Mouse (Mus musculus): ENCODE measurements around the gene Ogfod1. TPM values are rescaled to one million over a fixed set of nuclear protein-coding genes. Genes with fewer than 3 reads are reported as not detected.

The Ogfod1 gene
- polyA plus RNA-seq, 2 experiments from 2014 or later = 17.3 to 18.3 TPM

DNA sequence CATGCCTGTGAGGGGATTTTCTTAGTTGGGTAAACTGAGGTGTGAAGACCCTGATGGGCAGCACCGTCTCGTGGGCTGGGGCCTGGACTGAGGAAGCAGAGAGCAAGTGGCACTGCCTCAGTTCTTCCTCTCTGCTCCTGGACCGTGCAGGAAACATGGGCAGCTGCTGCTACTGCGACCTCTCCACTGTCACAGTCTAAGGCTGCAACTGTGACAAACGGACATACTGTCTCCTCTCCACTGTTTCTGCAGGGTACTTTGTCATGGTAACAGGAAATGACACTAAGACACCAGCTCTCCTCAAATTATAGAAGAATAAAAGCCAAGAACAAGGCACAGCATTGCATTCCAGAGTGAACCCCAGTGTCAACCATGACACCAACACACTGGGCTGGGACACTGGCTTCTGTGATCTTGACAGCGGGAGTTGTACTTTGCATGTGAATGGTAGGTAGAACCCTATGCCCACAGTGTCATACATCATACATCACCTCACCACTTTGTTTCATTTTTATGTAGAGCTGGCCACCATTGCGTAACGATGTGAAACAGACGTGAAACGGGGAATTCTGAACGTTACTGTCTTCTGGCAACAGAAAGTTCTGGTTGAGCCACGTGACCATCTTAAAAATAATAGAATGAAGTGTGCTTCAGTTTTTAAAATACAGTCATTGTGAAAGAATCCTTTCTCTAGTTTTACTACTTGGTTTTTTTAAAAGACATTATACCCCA is 39.6 kb downstream of the Ogfod1 start:
- no peak for ATAC-seq

DNA sequence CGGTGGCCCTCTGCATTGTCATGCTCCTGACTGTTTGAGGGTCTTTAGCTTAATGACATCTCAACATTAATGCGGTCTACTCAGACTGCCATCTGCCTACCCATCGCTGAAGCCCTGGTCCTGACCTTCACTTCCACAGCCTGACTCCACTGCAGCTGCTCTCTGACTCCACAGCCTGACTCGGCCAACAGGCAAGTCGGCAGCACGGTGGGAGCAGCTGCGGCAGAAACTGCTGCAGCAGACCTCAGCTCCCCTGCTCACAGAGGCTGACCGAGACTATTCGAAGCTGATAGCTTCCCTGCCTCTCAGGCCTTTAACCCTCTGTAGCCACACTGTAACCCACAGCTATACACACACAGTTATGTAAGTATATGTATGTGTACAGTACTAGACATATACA is 51.0 kb downstream of the Ogfod1 start:
- no peak for ATAC-seq

DNA sequence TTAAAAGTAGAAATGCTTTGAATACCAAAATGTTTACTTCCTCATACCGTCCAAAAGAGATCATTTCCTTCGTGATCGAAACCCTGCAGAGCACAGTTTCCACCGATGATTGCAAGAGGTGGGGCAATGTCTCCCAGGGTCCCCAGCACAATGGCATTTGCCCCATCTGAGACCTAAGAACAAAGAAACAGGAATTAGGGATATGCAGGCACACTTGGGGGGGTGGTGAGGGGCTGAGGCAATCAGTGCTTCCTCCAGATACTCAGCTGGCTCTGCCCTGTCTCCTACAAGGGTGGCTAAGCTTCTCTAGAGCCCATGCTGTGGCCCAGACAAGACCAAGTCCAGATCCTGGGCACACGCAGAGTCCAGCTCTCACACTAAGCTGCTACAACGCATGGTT is 52.7 kb downstream of the Ogfod1 start:
- no peak for ATAC-seq

DNA sequence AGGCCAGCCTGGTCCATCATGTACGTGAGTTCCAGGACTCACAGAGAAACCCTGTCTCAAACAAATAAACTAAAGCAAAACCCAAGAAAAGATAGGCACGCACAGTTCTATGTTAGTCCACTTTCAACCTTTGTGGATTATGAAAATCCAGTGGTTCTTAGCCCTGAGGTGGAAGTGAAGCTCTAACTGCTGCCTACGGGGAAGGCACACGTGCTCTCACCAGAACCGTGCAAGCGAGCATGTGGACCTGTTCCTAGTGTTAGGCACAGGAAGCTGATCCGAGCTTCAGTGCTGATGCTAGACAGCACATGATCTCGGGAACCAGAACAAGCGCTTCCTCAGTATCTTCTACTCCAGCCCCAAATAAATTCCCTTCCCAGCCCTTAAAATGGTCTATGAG is 55.9 kb downstream of the Ogfod1 start:
- no peak for ATAC-seq

DNA sequence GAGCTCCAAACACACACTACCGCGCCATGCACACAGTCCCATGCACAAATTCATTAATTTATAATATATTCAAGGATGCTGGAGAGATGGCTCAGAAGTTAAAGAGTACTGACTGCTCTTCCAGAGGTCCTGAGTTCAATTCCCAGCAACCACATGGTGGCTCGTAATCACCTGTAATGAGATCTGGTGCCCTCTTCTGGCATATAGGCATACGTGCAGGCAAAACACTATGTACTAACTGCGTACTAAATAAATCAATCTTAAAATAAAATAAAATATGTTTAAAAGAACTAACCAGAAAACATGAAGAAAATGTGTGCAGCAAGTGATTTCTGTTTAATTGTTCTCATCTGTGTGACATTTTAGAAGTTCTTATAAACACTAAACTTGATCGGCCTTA is 57.3 kb downstream of the Ogfod1 start:
- ATAC-seq = no peak

DNA sequence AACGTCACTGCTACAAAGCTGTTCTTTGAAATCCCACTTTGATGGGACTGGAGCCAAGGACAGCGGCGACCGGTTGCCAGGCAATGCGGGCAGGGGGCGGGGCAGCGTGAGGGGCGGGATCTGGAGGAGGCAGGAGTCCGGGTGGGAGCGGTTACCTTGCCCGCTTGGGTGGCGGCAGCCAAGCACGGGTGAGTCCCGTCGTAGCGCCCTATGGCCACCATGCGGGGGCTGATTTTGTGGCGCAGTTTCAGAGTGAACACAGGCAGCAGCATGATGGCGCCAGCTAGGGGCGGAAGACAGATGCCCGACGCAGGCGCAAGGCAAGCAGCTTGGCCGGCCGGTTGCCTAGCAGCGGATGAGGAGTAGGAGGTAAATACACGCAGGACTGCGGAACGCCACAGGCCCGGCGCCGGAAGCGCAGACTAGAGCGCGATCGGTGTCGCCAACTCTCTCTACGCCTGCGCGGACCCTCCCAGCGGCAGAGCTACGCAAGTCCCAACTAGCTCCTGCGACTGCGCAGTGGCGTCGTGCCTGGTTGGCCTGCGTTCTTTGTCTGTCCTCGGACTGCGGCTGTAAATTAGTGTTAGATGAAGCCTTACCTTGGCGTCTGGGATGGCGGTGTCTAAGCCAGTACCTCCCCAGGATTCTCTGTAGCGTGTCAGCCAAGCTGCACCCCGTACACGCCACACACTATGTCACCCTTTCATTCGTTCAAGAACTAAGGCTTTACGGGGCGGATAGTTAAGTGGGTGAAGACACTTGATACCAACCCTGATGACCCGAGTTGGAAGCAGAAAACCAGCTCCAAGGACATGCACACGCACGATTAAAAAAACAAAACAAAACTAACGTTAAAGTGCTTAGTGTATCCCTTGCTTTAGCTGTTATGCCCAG is 61.3 kb downstream of the Ogfod1 start, which contains the start of gene Bbs2:
TSS of gene Bbs2 (minus strand) at position 848 of the 894 bp plus-strand sequence.
- peak; percentile 98 for ATAC-seq

DNA sequence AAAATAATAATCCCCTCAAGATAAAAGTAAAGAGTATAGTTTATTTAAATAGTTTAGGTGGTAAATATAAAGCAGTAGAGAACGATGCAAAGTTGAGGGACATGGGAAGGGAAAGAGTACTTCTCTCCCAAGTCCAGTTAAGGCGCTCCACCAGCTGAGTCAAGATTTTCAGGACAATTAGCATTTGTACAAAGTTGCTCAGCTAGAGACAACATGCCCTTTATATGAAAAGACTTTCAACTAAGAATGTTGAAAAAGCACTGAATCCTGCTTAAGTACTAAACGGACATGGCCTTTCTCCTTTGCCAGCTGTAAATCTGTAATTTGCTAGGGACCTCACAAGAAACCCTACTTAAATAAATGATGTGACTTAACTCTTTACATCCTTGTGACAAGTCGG is 62.0 kb downstream of the Ogfod1 start:
- no peak for ATAC-seq

DNA sequence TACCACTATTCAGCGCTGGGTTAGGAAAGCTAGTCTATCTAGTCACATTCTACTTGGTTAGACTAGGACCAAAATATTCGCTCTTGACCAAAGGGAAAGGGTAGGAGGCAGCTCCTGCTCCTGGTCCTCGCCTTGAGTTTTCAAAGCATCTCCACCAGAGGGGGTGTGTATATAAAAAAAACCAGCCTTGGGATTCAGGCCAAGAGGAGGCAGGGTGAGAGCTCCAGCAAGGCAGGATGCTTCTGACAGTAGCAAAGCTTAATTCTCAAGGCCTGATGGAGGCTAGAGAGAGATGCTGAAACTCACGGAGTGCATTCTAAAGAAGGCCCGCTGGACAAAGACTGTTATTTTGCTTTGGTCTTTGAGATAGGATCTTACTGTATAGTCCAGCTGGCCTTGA is 67.1 kb downstream of the Ogfod1 start:
- ATAC-seq = no peak

DNA sequence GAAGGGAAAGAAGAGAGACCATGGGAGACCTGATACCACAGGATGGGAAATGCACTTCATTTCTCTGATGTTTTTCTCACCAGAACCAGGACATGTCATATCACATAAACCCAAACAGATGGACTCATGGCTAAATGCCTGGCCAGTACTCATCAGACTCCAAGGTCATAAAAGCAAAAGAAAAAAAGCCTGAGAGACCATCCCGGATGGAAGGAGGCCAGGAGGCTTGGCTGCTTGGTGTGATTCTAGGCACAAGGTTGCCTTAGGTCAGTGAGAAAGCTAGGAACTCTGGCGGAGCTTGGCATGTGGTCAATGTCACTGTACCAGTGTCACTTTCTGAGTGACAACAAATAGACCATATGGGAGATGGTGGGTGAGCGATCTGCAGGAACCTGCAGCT is 70.9 kb downstream of the Ogfod1 start:
- ATAC-seq = no peak

DNA sequence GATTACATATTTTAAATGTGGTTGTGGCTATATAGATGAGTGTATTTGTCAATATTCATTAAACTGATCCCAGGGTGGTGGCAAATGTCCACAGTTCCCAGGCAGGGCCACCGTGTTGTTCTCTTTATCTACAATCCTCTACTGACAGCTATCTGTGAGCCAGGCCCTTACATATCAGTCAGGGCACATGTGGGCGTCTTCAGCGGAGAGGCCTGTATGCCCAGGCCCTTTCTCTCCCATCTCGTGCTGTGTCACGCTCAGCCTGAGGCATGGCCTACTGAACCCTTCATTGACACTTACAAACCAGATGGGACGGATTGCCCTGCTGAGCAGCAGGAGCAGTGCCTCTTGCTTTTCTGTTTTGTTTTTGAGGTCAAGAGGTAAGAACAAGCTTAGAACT is 72.4 kb downstream of the Ogfod1 start:
- no peak for ATAC-seq

DNA sequence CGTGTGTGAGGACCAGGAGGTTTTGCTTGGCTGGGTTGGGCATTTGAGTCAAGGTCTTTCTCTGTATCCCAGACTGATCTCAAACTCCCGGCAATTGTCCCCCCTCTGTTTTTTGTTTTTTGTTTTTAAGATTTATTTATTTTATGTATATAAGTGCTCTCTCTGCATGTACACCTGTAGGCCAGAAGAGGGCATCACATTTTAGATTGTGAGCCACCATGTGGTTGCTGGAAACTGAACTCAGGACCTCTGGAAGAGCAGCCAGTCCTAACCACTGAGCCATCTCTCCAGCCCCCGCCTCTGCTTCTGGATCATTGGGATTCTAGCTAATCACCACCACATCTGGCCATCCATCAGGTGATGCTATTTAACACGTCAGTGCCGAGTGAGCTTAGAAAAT is 72.8 kb downstream of the Ogfod1 start:
- no peak for ATAC-seq

DNA sequence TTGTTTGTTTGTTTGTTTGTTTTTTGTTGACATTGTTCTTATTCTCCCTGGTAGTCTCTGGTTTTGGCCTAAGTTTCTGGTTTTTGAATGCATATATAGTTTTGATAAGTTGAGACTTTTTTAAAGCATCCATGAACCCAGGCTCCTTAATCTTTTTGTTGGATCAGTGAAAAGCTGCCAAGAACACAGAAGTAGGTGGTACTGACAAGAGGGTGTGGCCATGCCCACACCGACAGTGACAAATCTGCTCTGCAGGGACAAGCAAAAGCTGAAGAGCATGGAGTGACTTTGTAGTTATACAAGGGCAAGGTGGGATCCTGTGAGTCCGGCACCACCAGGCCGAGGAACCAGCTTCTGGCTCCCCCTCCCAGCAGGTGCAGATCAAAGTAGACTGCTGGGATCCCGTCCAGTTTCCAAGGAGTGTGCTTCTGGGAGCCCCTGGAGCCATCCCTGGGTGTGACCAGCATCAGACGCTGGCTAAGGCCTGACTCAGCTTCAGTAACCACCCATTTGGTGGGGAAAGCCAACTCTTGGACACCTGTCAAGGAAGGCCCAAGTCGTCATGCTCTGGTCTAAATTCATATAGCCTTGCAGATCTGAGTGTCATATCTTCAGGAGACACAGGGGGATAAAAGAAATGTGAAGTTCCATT is 73.7 kb downstream of the Ogfod1 start:
- ATAC-seq = no peak

DNA sequence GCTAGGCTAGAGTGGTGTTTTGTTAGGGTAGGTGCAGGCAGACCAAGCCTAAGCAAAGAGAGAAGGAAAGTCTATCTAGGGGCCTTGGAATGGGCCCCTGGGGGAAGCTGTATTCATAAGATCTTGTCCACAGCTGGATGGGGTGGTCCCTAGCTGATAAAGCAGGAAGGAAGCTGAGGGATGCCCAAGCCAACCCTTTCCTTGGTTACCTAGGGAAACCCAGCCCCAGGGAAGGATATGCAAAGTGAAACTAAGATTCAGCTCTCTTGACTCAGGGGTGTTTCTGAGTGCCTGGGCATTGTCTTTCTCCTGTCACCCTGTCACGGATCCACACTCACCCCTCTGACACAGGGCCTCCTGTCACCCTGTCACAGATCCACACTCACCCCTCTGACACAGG is 76.4 kb downstream of the Ogfod1 start:
- ATAC-seq = no peak

DNA sequence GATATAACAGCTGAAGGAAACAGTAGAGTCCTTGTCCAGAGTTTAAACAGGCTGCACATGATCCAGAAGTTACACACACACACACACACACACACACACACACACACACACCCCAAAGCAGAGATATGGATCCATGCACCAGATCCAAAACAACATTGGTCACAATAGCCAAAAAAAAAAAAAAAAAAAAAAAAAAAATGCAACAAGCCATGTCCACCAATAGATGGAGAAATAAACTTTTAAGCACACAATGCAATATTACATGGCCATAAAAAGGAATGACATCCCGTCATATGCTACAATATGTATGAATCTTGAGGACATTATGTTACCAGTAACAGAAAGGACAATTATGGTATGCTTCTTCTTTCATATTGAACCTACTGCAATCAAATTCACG is 77.0 kb downstream of the Ogfod1 start:
- no peak for ATAC-seq

Other genes with a start within 250 kb of the Ogfod1 start
- gene Gnao1, start 227.2 kb upstream of the Ogfod1 start, polyA plus RNA-seq (2017; shearing (Covaris generic)) = under 1 TPM in 1 of 2 experiments, not detected in 1; 0.43 TPM
- gene Amfr, start 24.4 kb upstream of the Ogfod1 start, polyA plus RNA-seq (2017; shearing (Covaris generic)) = 10 to 100 TPM; 33.1 to 37.4 TPM
- gene Nudt21, start 167 bp upstream of the Ogfod1 start, polyA plus RNA-seq (2017; shearing (Covaris generic)) = 10 to 100 TPM; 57.1 to 87.8 TPM
- 1 to 10 TPM; 7.2 to 7.5 TPM for gene Bbs2, start 61.7 kb downstream of the Ogfod1 start, polyA plus RNA-seq (2017; shearing (Covaris generic))
- gene Mt4, start 100.0 kb downstream of the Ogfod1 start, polyA plus RNA-seq (2017; shearing (Covaris generic)) = not detected
- gene Mt3, start 115.4 kb downstream of the Ogfod1 start, polyA plus RNA-seq (2017; shearing (Covaris generic)) = not detected
- gene Mt2, start 135.5 kb downstream of the Ogfod1 start, polyA plus RNA-seq (2017; shearing (Covaris generic)) = not detected
- gene Mt1, start 141.9 kb downstream of the Ogfod1 start, polyA plus RNA-seq (2017; shearing (Covaris generic)) = 1 to 10 TPM; 3.5 to 4.2 TPM
- 10 to 100 TPM; 26.4 to 51.6 TPM for gene Nup93, start 177.4 kb downstream of the Ogfod1 start, polyA plus RNA-seq (2017; shearing (Covaris generic))